Mouse (Mus musculus) thymus, postnatal 36 days (tissue): ENCODE data around the gene Mboat1.

Experiments used
- DNase-seq, 2 experiments: peaks; one replicate each; pipeline ENCODE4 v3.0.0; 2022; ENCODE audit warnings: mixed read lengths in 2 of 2

Gene Mboat1

GRCm38 (mm10) chr13:30186456-30186855, 50.2 kb downstream of the Mboat1 start:
- no peak for DNase-seq

DNA sequence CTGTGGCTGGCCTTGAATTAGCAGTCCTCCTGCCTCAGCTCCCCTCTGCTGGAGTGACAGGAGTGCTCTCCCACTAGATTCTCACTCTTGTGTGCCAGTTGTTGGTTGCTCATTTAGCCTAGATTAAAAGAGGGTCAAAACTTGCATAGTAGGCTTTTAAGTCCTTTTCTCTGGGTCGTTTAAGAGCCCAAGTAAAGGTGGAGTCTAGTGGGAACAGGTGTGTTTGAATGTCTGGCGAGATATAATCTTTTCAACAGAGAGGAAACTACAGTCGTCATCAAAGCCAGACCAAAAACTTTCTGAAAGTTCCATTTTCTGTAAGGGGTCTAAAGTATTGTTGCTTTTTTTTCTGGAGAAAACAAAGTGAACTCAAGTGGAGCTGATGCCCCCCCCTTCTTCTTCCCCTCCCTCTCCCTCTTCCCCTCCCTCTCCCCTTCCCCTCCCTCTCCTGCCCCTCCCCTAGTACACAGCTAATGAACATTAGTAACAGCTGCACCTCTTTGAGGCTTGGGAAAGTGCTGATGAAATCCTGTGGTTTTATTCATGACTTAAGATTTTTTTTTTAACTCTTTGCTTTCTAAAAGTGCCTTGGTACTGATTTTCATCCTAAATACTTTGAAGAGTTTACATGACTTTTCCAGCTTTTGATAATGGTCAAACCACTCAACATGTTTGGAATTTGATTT, 55.9 kb downstream of the Mboat1 start:
- DNase-seq: no peak

DNA sequence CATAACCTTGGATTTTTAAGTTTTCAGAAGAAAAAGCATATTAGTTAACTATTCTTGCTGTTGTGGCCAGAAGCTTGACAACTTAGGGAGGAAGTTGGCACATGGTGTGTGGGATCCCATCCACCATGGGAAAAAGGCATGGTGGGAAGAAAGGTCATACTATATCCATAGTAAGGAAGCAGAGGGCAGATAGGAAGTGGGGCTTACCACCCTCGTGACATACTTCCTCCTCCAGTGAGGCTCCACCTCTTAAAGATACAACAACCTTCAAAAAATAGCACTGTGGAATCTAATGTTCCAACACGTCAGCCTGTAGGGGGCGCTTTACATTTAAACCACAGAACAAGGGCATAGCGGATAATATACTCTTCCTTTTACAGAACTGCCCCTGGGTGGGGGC, 57.1 kb downstream of the Mboat1 start:
- DNase-seq: no peak

- DNase-seq: no peak
These were observed 58.5 kb downstream of the Mboat1 start for GRCm38 (mm10) chr13:30194834-30195233.

DNA sequence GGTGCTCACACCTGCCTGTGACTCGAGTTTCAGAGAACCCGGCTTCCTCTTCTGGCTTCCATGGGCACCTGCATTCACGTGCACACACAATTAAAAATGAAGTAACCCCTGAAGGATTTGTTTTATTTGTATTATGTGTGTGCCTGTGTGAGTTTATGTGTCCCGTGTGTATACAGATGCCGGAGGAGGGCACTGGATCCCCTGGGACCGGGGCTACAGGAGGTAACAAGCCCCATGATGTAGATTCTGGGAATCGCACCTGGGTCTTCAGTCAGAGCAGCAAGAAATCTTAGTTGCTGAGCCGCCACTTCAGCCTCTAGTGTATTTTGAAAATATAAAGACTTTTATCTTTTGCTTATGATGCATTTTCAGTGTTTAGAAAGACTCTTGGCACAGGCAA, 60.4 kb downstream of the Mboat1 start:
- DNase-seq: no peak

DNA sequence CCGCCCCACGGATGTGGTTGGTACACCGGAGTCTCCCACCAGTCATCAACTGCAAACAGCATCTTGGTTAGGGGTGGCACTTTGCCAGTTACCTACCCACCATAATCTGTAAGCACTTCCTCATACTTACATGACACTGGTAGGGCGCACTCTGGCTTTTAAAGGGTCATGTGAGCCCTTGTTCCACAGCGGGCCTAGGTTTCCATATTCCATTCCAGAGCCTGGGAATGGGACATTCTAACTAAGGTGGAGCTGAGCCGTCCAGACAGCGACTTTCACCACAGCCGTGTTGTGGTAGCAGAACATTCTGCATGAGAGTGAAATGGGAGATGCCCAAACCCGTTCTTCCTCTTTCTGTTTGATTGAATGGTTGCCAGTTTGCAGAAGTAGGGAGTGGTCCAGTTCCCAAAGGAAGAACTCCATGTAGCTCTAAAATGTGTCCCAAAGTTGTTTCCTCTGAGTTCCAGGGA, 61.8 kb downstream of the Mboat1 start:
- peak; percentile 14 to 43 for DNase-seq

- no peak for DNase-seq
These were observed 63.5 kb downstream of the Mboat1 start for GRCm38 (mm10) chr13:30199821-30200220.

DNA sequence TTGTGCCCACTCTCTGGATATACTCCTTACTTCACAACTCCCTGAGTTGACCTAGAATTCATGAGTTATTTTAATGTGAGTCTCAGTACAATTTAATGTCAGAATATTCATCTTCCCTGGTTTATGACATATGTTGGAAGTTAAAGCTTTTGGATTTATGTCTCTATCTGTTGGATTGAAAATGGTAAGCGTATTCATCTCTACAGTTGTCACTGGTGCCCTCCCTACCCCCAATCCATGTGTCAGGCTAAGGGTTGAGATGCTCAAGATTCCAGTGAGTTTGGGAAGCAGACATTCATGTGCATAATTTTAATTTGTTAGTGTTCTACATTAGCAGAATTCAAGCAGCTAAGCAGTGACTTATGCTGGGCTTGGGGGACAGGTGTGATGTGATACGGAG, 64.4 kb downstream of the Mboat1 start:
- DNase-seq: no peak

DNA sequence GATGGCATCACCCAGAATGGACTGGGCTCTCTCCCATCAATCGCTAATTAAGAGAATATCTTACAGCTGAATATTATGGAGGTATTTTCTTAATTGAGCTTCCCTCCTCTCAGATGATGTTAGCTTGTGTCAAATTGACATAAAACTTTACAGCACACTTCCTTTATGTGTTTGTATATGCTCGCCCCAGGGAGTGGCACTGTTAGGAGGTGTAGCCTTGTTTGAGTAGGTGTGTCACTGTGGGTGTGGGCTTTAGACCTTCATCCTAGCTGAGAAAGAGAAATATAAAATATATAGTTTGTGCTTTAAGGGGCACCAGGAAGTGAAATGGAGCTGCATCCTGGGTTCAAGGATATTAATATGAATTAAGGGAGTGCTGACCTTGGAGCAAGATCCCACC, 66.7 kb downstream of the Mboat1 start:
- no peak for DNase-seq

DNA sequence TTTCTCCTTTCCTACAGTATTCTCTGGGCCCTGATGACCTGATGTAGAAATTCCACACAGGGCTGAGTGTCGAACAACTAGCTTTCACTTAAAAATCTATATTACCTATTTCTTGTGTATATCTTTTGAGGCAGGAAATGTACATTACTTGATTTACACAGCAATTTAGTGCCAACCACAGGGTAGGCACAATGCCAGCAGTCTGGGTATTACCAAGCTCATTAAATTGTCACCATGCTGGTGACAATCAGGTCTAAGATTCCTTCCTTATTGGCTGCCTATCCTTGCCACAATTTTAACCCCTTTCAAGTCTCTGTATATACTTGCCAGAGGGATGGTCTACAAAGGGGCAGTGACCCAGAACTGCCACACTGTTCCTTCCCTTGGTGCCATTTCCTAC, 71.9 kb downstream of the Mboat1 start:
- DNase-seq: no peak

GRCm38 (mm10) chr13:30213276-30213675, 77.0 kb downstream of the Mboat1 start:
- no peak for DNase-seq

- no peak for DNase-seq
These were observed 81.5 kb downstream of the Mboat1 start for GRCm38 (mm10) chr13:30217588-30218371.

DNA sequence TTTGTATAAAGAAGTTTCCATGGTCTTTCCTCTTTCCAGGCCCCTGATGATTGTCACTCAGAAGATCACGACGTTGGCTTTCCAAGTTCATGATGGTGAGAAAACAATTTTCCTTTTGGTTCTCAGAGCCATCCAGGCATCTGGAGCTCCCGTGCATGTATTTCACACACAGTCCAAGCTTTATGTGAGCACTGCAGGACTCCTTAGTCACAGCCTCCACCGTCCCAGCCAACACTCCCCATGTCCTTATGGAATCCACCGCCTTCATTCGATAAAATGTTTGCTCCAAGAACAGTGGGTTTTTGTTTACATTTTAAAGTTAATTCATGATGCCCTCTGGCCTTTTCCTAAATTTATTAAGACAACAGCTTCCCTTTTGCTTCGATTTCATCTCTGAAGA, 83.3 kb downstream of the Mboat1 start:
- no peak for DNase-seq

DNA sequence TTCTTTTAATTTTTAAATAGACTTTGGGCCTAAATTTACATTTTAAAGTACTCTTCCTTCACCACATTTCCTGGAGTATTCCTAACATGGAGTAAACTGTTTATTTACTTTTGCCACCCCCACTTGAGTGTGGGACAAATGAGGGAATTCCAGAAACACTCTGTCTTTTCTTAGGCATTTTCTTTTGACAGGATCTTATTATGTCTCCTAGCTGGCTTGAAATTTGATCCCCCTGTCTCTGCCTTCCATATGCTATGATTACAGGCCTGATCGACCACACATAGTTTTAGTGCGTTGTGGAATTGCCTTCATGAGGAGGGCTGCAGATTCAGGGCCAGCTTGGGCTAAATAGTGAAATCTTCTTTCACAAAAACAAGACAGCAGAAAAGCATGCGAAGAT, 85.0 kb downstream of the Mboat1 start:
- DNase-seq: no peak

DNA sequence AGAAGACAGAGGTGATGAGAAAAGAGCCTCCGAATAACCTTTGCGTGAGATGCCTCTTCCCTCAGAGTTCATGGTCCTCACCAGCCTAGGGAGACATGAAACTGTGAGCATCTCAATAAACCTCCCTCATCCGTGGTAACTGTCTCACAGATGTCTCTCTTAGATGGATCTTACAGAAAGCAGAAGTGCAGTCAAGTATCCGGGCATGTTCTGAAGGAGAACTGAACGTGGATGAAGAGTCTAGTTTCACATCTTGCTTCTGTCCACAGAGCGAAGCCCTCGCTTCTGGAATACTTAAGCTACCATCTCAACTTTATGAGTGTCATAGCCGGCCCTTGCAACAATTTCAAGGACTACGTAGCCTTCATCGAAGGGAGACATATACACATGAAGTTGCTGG, 87.8 kb downstream of the Mboat1 start:
- no peak for DNase-seq

- no peak for DNase-seq
These were observed 88.4 kb downstream of the Mboat1 start for GRCm38 (mm10) chr13:30224659-30225058.

GRCm38 (mm10) chr13:30228762-30229161, 92.5 kb downstream of the Mboat1 start:
- no peak for DNase-seq

DNA sequence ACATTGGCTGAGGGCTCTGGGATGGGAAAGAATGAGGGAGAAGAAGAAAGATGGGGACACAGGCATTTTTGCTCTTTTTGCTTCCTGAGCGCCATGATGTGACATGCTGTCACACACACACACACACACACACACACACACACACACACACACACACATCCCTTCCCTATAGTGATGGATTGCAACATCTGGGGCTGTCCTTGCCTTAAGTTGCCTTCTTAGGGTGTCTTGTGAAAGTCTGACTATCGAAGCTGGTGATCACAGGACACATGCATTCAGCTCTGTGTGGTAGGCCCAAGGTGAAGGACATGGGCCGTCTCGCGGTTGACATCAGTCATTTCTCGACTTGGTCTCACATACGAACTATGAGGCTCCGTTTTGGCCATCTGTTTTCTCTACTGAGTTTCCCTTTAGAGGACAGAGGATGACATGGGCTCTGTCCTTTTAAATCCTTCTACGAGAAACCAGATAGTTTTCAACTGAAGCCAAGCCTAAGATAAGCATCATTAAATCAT, 93.4 kb downstream of the Mboat1 start:
- DNase-seq: no peak

GRCm38 (mm10) chr13:30235056-30235750, 98.9 kb downstream of the Mboat1 start:
- DNase-seq: no peak

GRCm38 (mm10) chr13:30239396-30239795, 103.1 kb downstream of the Mboat1 start:
- DNase-seq: no peak

GRCm38 (mm10) chr13:30245573-30245972, 109.3 kb downstream of the Mboat1 start:
- DNase-seq: no peak

DNA sequence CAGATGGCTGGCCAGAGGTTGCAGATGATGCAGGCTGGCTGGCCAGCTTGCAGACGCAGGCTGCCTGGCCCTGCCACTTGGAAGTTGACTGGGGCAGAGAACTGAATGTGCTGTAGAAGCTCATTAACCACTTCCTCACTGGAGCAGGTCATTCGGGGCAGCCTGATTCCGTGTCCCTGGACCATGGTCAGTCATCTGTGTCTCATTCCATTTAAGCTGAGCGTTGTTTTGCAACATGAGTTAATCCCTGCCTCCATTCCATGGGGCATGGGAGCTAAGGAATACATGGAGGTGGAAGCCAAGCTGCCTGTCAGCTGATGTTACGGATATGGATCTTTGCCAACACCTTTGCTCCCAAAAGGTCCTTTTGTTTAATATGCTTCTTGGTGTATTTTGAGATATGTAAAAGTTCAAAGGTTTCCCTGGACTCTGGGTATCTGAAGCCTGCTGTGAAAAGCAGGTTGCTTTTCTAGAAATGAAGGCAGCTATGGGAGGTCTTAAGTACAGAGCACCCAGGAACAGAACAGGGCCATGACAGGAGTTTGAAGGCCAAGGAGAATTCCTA, 114.1 kb downstream of the Mboat1 start:
- DNase-seq: no peak

GRCm38 (mm10) chr13:30251431-30251830, 115.1 kb downstream of the Mboat1 start:
- no peak for DNase-seq
